Mouse (Mus musculus) liver, adult 2 months (tissue): ENCODE results near the gene Clca4a.

Source experiments
- CTCF ChIP-seq: fragments of 200-500 bp; IDR thresholded peaks from 2 replicates; pipeline ENCODE4 v1.5.1; 2011; ENCODE audit warnings: low read depth, low read length, control low read depth
- POLR2A ChIP-seq: fragments of 200-500 bp; IDR thresholded peaks from 2 replicates; pipeline ENCODE4 v1.6.1; 2011; ENCODE audit warnings: low read length, control low read depth; ENCODE audit not compliant: insufficient read depth; ENCODE audit errors: extremely low read depth

GRCm38 (mm10) chr3:144974945-144975344 lies at the start of gene Clca4a:
- TF ChIP-seq POLR2A (no peak), CTCF (no peak)
